Mouse (Mus musculus) myocyte (in vitro differentiated cells): ENCODE measurements around the gene Rapgef2. TPM values are rescaled to one million over a fixed set of nuclear protein-coding genes. Genes with fewer than 3 reads are reported as not detected.

Experiments used
- H3K27me3 ChIP-seq: one replicate; pipeline ENCODE4 v1.6.1; 2011; ENCODE audit not compliant: control insufficient read depth, insufficient read depth, insufficient read length
- H3K36me3 ChIP-seq: one replicate; pipeline ENCODE4 v1.6.1; 2011; ENCODE audit not compliant: control insufficient read depth, insufficient read depth
- H3K4me2 ChIP-seq: one replicate; pipeline ENCODE4 v1.6.1; 2011; ENCODE audit warnings: low read depth, control low read depth
- H3K4me3 ChIP-seq: one replicate; pipeline ENCODE4 v1.5.1; 2011; ENCODE audit warnings: mild to moderate bottlenecking, control low read depth, moderate library complexity
- H3K79me2 ChIP-seq: one replicate; pipeline ENCODE4 v1.6.1; 2011; ENCODE audit not compliant: control insufficient read depth, insufficient read depth
- H3ac ChIP-seq: one replicate; pipeline ENCODE4 v1.6.1; 2011; ENCODE audit not compliant: control insufficient read depth, insufficient read length
- CEBPB ChIP-seq: IDR thresholded peaks from 2 replicates; pipeline ENCODE4 v1.6.1; 2011; ENCODE audit warnings: mild to moderate bottlenecking, moderate library complexity; ENCODE audit not compliant: poor library complexity, insufficient read depth, severe bottlenecking
- E2F4 ChIP-seq: IDR thresholded peaks from one replicate; pipeline ENCODE4 v1.6.1; 2011; ENCODE audit warnings: mild to moderate bottlenecking, control low read depth, moderate library complexity; ENCODE audit not compliant: insufficient read depth
- MAX ChIP-seq: IDR thresholded peaks from one replicate; pipeline ENCODE4 v1.6.1; 2011; ENCODE audit warnings: low read depth, mild to moderate bottlenecking, control low read depth
- MYOD1 ChIP-seq, 3 experiments: IDR thresholded peaks; one replicate each; pipeline ENCODE4 v1.6.1; 2011; ENCODE audit warnings: control low read depth in 2 of 3, low read depth in 2 of 3, mild to moderate bottlenecking in 2 of 3, moderate library complexity in 1 of 3; ENCODE audit not compliant: insufficient read length in 2 of 3, control insufficient read depth in 1 of 3
- MYOG ChIP-seq, 3 experiments: IDR thresholded peaks; one replicate each; pipeline ENCODE4 v1.6.1; 2011; ENCODE audit warnings: control low read depth in 2 of 3, low read depth in 2 of 3, mild to moderate bottlenecking in 2 of 3; ENCODE audit not compliant: insufficient read length in 2 of 3, control insufficient read depth in 1 of 3, insufficient read depth in 1 of 3
- POLR2A ChIP-seq: IDR thresholded peaks from one replicate; pipeline ENCODE4 v1.6.1; 2011; ENCODE audit warnings: low read depth, mild to moderate bottlenecking, control low read depth, moderate library complexity; ENCODE audit not compliant: insufficient read length
- POLR2AphosphoS2 ChIP-seq: IDR thresholded peaks from one replicate; pipeline ENCODE4 v1.6.1; 2011; ENCODE audit warnings: low read depth, control low read depth; ENCODE audit not compliant: insufficient read length
- REST ChIP-seq: IDR thresholded peaks from one replicate; pipeline ENCODE4 v1.6.1; 2011; ENCODE audit warnings: mild to moderate bottlenecking, control low read depth, moderate library complexity; ENCODE audit not compliant: insufficient read depth, insufficient read length
- SRF ChIP-seq: IDR thresholded peaks from one replicate; pipeline ENCODE4 v1.6.1; 2011; ENCODE audit warnings: low read depth; ENCODE audit not compliant: control insufficient read depth, insufficient read length
- TCF12 ChIP-seq: IDR thresholded peaks from one replicate; pipeline ENCODE4 v1.6.1; 2011; ENCODE audit warnings: mild to moderate bottlenecking, control low read depth; ENCODE audit not compliant: poor library complexity, insufficient read depth, severe bottlenecking
- TCF3 ChIP-seq: IDR thresholded peaks from one replicate; pipeline ENCODE4 v1.6.1; 2011; ENCODE audit warnings: low read depth, control low read depth; ENCODE audit not compliant: insufficient read length
- USF1 ChIP-seq: IDR thresholded peaks from one replicate; pipeline ENCODE4 v1.6.1; 2011; ENCODE audit warnings: low read depth, mild to moderate bottlenecking, control low read depth, moderate library complexity
- polyA plus RNA-seq: library from polyadenylated mRNA; unstranded; fragments of >200 nt; fragmentation: generic; extraction: Trizol; gene quantifications from one replicate; pipeline ENCODE4 v1.2.1, GENCODE M21; 2012; ENCODE audit warnings: missing spikeins

The Rapgef2 gene
- polyA plus RNA-seq, 1 experiment, result 5.8 TPM

DNA sequence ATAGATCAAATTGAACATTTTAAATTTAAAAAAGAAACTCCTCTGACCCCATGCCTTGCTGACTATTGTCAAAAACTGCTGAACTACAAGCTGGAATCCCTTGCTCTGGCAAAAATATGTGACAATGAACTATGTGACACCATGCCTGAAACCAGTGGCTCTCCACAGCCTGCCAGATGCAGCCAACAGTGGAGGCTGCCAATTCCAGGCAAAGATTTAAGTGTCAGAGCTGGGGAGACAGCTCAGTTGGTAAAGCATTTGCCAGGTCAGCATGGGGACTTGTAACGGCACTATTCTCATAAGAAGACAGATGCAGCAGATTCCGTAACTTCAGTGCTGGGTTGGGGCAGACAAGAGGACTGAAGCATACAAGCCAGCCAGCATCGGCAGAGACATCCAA, 95.9 kb downstream of the Rapgef2 start:
- no peak overlapping the region for H3K4me3 ChIP-seq
- peaks cover 51% of the 10 kb centered on the region for H3K79me2 ChIP-seq
- H3ac ChIP-seq, result no peak overlapping the region
- no peaks in the 10 kb centered on the region for H3K27me3 ChIP-seq
- H3K36me3 ChIP-seq, result peaks cover 3% of the 10 kb centered on the region
- no peak overlapping the region for H3K4me2 ChIP-seq
- TF ChIP-seq REST, result no peak

DNA sequence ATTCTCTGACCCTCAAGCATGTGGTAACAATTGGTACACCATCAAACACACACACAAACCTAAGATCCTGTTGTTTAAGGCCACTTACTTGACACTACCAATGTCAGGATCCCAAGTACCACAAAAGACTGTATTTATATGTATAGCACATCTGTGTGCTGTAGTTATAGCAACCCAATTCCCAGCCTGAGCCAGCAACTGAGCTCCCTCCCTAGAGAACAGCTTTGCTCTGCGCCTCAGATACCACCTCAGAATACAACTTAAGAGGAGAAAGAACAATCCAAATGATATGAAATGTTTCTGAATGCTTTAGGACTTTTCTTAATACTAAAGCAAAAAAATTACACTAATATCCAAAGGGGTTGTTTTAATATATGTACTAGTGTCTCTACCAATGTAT, 98.4 kb downstream of the Rapgef2 start:
- Histone ChIP-seq H3K79me2 (peaks cover 58% of the 10 kb centered on the region), H3K27me3 (no peaks in the 10 kb centered on the region), H3K4me2 (no peak overlapping the region), H3ac (no peak overlapping the region), H3K4me3 (no peak overlapping the region), H3K36me3 (no peaks in the 10 kb centered on the region)
- no peak for TF ChIP-seq SRF
- no peak for TF ChIP-seq E2F4
- TF ChIP-seq USF1, result no peak
- TF ChIP-seq MAX, result no peak
- TF ChIP-seq CEBPB, result no peak
- no peak for TF ChIP-seq TCF12
- no peak for TF ChIP-seq POLR2A
- no peak for TF ChIP-seq MYOG (IDR thresholded peaks at IDR 0.05; ENCODE audit: control insufficient read depth in 1 of 3, insufficient read depth in 1 of 3, insufficient read length in 2 of 3, low read depth in 2 of 3)
- TF ChIP-seq TCF3, result no peak
- no peak for TF ChIP-seq REST
- no peak for TF ChIP-seq POLR2AphosphoS2
- TF ChIP-seq MYOD1 (IDR thresholded peaks at IDR 0.05; ENCODE audit: control insufficient read depth in 1 of 3, insufficient read length in 2 of 3, low read depth in 2 of 3), result no peak

- peak overlapping the region; percentile 98 for H3K4me2 ChIP-seq
- peak overlapping the region; percentile 29 for H3K4me3 ChIP-seq
- H3K79me2 ChIP-seq, result peaks cover 50% of the 10 kb centered on the region
- TF ChIP-seq E2F4, result no peak
- no peak for TF ChIP-seq MYOD1 (IDR thresholded peaks at IDR 0.05; ENCODE audit: control insufficient read depth in 1 of 3, insufficient read length in 2 of 3, low read depth in 2 of 3)
- TF ChIP-seq USF1, result no peak
- TF ChIP-seq SRF, result no peak
- no peak for TF ChIP-seq POLR2A
- no peak for TF ChIP-seq MAX
- TF ChIP-seq POLR2AphosphoS2, result no peak
- no peak for TF ChIP-seq MYOG (IDR thresholded peaks at IDR 0.05; ENCODE audit: control insufficient read depth in 1 of 3, insufficient read depth in 1 of 3, insufficient read length in 2 of 3, low read depth in 2 of 3)
- no peak for TF ChIP-seq REST
- H3K27me3 ChIP-seq, result no peaks in the 10 kb centered on the region
- H3K36me3 ChIP-seq, result no peaks in the 10 kb centered on the region
- no peak overlapping the region for H3ac ChIP-seq
Observed at GRCm38 (mm10) chr3:79182290-79182689, 104.0 kb downstream of the Rapgef2 start.

DNA sequence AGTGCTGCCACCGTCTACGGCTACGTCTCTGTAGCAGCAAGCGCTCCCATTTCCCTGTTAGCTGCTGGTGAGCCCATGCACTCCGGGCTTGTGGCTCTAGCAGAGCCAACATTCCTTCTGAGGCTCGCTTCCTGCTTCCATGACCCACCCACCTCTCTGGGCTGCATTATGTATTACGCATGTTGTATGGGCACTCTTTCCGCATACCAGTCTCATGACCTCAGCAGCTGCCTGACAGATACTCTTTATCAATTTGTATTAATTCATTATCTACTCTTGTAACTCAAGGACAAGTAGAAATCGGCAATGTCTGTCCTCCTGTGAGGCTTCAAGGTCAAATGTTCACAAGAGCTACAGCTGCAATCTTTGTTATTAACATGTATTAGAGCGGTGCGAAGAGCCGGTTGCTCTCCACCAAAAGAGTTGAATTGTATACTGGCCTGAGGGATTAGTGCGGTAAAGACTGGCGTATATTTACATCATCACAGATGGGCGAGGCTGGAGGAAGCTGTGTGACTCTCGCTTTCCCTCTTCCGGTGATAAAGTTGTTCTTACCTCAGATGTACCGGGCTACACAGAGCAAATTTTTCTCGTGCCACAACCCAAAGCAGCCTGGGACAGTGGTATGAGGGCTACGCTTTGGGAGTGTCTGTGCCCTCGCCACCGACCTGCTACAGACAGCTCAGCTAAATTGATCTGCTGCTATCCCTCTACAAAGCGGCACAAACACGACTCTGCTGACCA, 104.9 kb downstream of the Rapgef2 start:
- no peaks in the 10 kb centered on the region for H3K36me3 ChIP-seq
- H3ac ChIP-seq, result no peak overlapping the region
- peaks cover 55% of the 10 kb centered on the region for H3K79me2 ChIP-seq
- H3K4me2 ChIP-seq, result peak overlapping the region; percentile 98
- peak overlapping the region; percentile 29 for H3K4me3 ChIP-seq
- no peaks in the 10 kb centered on the region for H3K27me3 ChIP-seq
- no peak for TF ChIP-seq TCF3
- TF ChIP-seq POLR2AphosphoS2, result peak; percentile 54
- no peak for TF ChIP-seq E2F4
- no peak for TF ChIP-seq REST
- no peak for TF ChIP-seq SRF
- TF ChIP-seq POLR2A, result peak; percentile 65
- no peak for TF ChIP-seq TCF12
- TF ChIP-seq USF1, result no peak
- TF ChIP-seq CEBPB, result no peak
- no peak for TF ChIP-seq MAX
- no peak for TF ChIP-seq MYOD1 (IDR thresholded peaks at IDR 0.05; ENCODE audit: control insufficient read depth in 1 of 3, insufficient read length in 2 of 3, low read depth in 2 of 3)
- peak in 1 of 3 experiments; percentile 32 for TF ChIP-seq MYOG (IDR thresholded peaks at IDR 0.05; ENCODE audit: control insufficient read depth in 1 of 3, insufficient read depth in 1 of 3, insufficient read length in 2 of 3, low read depth in 2 of 3)

DNA sequence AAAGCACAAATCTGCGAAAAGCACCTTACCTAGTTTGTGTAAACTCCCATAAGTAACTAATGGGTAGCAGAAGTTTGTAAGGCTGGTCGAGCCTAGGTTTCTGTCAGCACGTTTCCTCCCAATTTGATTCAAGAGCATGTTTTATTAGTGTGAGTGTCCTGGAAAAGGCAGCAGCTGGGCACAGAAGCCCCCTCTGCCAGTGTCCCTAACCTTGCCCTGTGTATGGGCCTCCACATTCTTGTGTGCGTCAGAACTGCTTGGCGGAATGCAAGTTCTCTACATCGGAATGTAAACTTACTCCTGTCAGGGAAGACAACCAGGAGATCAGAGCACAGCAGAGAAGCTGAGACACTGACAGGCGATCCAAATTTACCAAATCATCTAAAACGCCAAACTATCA, 106.2 kb downstream of the Rapgef2 start:
- peaks cover 65% of the 10 kb centered on the region for H3K79me2 ChIP-seq
- peak overlapping the region; percentile 98 for H3K4me2 ChIP-seq
- no peaks in the 10 kb centered on the region for H3K27me3 ChIP-seq
- no peak for TF ChIP-seq CEBPB
- no peak for TF ChIP-seq REST
- TF ChIP-seq E2F4, result no peak
- no peak for TF ChIP-seq POLR2A
- TF ChIP-seq TCF12, result no peak
- no peak for TF ChIP-seq MAX
- TF ChIP-seq USF1, result no peak
- TF ChIP-seq MYOD1 (IDR thresholded peaks at IDR 0.05; ENCODE audit: control insufficient read depth in 1 of 3, insufficient read length in 2 of 3, low read depth in 2 of 3), result no peak
- no peak for TF ChIP-seq POLR2AphosphoS2
- TF ChIP-seq TCF3, result no peak
- TF ChIP-seq MYOG (IDR thresholded peaks at IDR 0.05; ENCODE audit: control insufficient read depth in 1 of 3, insufficient read depth in 1 of 3, insufficient read length in 2 of 3, low read depth in 2 of 3), result no peak
- TF ChIP-seq SRF, result no peak
- H3ac ChIP-seq, result peak overlapping the region; percentile 31
- peak overlapping the region; percentile 29 for H3K4me3 ChIP-seq
- H3K36me3 ChIP-seq, result no peaks in the 10 kb centered on the region
